Mouse (Mus musculus) stomach, embryonic 15.5 days (tissue): ENCODE measurements around the gene Prkab1. TPM values are rescaled to one million over a fixed set of nuclear protein-coding genes. Genes with fewer than 3 reads are reported as not detected.

Experiments used
- ATAC-seq: fragments of 200-750 bp; cut with Nextera tagmentation; 2 replicates; pipeline ENCODE4 v1.8.0; 2017; ENCODE audit warnings: low read depth, moderate number of reproducible peaks, moderate TSS enrichment; ENCODE audit not compliant: insufficient read depth, low FRiP score
- H3K27ac ChIP-seq: fragments of 300-500 bp; sonication (generic); 2 replicates; pipeline ENCODE4 v1.5.1; 2015; ENCODE audit warnings: mild to moderate bottlenecking, inconsistent platforms
- H3K27me3 ChIP-seq: fragments of 300-500 bp; sonication (generic); replicated peaks from 2 replicates; pipeline ENCODE4 v1.6.1; 2015; ENCODE audit warnings: inconsistent platforms
- H3K36me3 ChIP-seq: fragments of 300-500 bp; sonication (generic); 2 replicates; pipeline ENCODE4 v1.6.1; 2015; ENCODE audit warnings: inconsistent platforms
- H3K4me1 ChIP-seq: fragments of 300-500 bp; sonication (generic); 2 replicates; pipeline ENCODE4 v1.6.1; 2015; ENCODE audit warnings: inconsistent platforms
- H3K4me2 ChIP-seq: fragments of 300-500 bp; sonication (generic); 2 replicates; pipeline ENCODE4 v1.6.1; 2015; ENCODE audit warnings: mild to moderate bottlenecking, inconsistent platforms
- H3K4me3 ChIP-seq: fragments of 300-500 bp; sonication (generic); replicated peaks from 2 replicates; pipeline ENCODE4 v1.5.1; 2015; ENCODE audit warnings: inconsistent platforms
- H3K9ac ChIP-seq: fragments of 300-500 bp; sonication (generic); 2 replicates; pipeline ENCODE4 v1.6.1; 2015; ENCODE audit warnings: inconsistent platforms
- H3K9me3 ChIP-seq: fragments of 300-500 bp; sonication (generic); 2 replicates; pipeline ENCODE4 v1.6.1; 2016; ENCODE audit warnings: inconsistent platforms
- WGBS: fragments of 180-500 bp; shearing (Covaris S2); methylation state at CpG from one replicate; pipeline ENCODE4 v1.1.7; 2015; 5-methylcytosine and 5-hydroxymethylcytosine counted together
- polyA plus RNA-seq: library from polyadenylated mRNA; unstranded; fragments of >200 nt; fragmentation: Nextera tagmentation; extraction: Ambion mirVana; gene quantifications from 2 replicates; pipeline ENCODE4 v1.2.1, GENCODE M21; 2015

Gene Prkab1
- polyA plus RNA-seq, 1 experiment from 2014 or later = 70.9 TPM

GRCm38 (mm10) chr5:115977757-115978156, 46.6 kb downstream of the Prkab1 start:
- H3K4me1 ChIP-seq = 0 out of 2 replicates have a peak, but pooled peaks cover 4% of the 10 kb centered on the region
- no peaks in the 10 kb centered on the region for H3K9me3 ChIP-seq
- 0 out of 2 replicates have a peak overlapping the region, but pooled peaks have one; percentile 13 for H3K4me2 ChIP-seq
- no peaks in the 10 kb centered on the region for H3K27me3 ChIP-seq
- no peak overlapping the region for H3K9ac ChIP-seq
- ATAC-seq = no peak
- 53% methylated on average over 10 of the region's 10 CpGs for WGBS
- peaks cover 16% of the 10 kb centered on the region; the same call in 1 of the 2 replicates for H3K36me3 ChIP-seq
- peak overlapping the region; percentile 67 for H3K27ac ChIP-seq
- no peak overlapping the region for H3K4me3 ChIP-seq

- H3K4me3 ChIP-seq = no peak overlapping the region
- no peak for ATAC-seq
Observed at GRCm38 (mm10) chr5:115977266-115977665, 47.0 kb downstream of the Prkab1 start.

GRCm38 (mm10) chr5:115976446-115976845, 47.9 kb downstream of the Prkab1 start:
- Histone ChIP-seq H3K4me3 (no peak overlapping the region), H3K4me2 (no peak overlapping the region), H3K36me3 (peaks cover 10% of the 10 kb centered on the region; the same call in 1 of the 2 replicates), H3K4me1 (0 out of 2 replicates have a peak, but pooled peaks cover 4% of the 10 kb centered on the region), H3K27ac (0 out of 2 replicates have a peak overlapping the region, but pooled peaks have one; percentile 1), H3K27me3 (no peaks in the 10 kb centered on the region), H3K9me3 (no peaks in the 10 kb centered on the region), H3K9ac (no peak overlapping the region)
- no peak for ATAC-seq
- 93% methylated on average over 5 of the region's 5 CpGs for WGBS

More at GRCm38 (mm10) chr5:115977266-115977665, 47.0 kb downstream of the Prkab1 start:
- no peaks in the 10 kb centered on the region for H3K27me3 ChIP-seq
- peak overlapping the region; percentile 67 for H3K27ac ChIP-seq
- H3K4me2 ChIP-seq = 0 out of 2 replicates have a peak overlapping the region, but pooled peaks have one; percentile 13
- peaks cover 16% of the 10 kb centered on the region; the same call in 1 of the 2 replicates for H3K36me3 ChIP-seq
- no peaks in the 10 kb centered on the region for H3K9me3 ChIP-seq
- 0 out of 2 replicates have a peak, but pooled peaks cover 4% of the 10 kb centered on the region for H3K4me1 ChIP-seq
- WGBS = 39% methylated on average over 10 of the region's 10 CpGs
- no peak overlapping the region for H3K9ac ChIP-seq

- 0 out of 2 replicates have a peak, but pooled peaks cover 10% of the 10 kb centered on the region for H3K36me3 ChIP-seq
Observed at GRCm38 (mm10) chr5:115975672-115976071, 48.6 kb downstream of the Prkab1 start.

GRCm38 (mm10) chr5:115971236-115971635, 53.1 kb downstream of the Prkab1 start:
- Histone ChIP-seq H3K4me3 (no peak overlapping the region), H3K36me3 (0 out of 2 replicates have a peak, but pooled peaks cover 17% of the 10 kb centered on the region), H3K4me1 (no peaks in the 10 kb centered on the region), H3K9me3 (no peaks in the 10 kb centered on the region), H3K9ac (no peak overlapping the region), H3K4me2 (no peak overlapping the region), H3K27ac (peak overlapping the region; percentile 82), H3K27me3 (no peaks in the 10 kb centered on the region)
- ATAC-seq = peak; percentile 82
- WGBS = 68% methylated on average over 15 of the region's 15 CpGs

More at GRCm38 (mm10) chr5:115975672-115976071, 48.6 kb downstream of the Prkab1 start:
- ATAC-seq = no peak
- Histone ChIP-seq H3K4me2 (no peak overlapping the region), H3K4me3 (no peak overlapping the region), H3K27ac (no peak overlapping the region), H3K9ac (no peak overlapping the region), H3K9me3 (no peaks in the 10 kb centered on the region), H3K4me1 (0 out of 2 replicates have a peak, but pooled peaks cover 4% of the 10 kb centered on the region), H3K27me3 (no peaks in the 10 kb centered on the region)
- 88% methylated on average over 10 of the region's 10 CpGs for WGBS

Other genes starting within 250 kb of the Prkab1 start
- 29.3 and 30.0 TPM in 2 replicates for gene Cit, start 179.2 kb downstream of the Prkab1 start, polyA plus RNA-seq
- gene Tmem233, start 58.7 kb upstream of the Prkab1 start, polyA plus RNA-seq = not detected in 2 replicates